Mouse (Mus musculus): Measurements from ENCODE around the gene Cgnl1.

The Cgnl1 gene

DNA sequence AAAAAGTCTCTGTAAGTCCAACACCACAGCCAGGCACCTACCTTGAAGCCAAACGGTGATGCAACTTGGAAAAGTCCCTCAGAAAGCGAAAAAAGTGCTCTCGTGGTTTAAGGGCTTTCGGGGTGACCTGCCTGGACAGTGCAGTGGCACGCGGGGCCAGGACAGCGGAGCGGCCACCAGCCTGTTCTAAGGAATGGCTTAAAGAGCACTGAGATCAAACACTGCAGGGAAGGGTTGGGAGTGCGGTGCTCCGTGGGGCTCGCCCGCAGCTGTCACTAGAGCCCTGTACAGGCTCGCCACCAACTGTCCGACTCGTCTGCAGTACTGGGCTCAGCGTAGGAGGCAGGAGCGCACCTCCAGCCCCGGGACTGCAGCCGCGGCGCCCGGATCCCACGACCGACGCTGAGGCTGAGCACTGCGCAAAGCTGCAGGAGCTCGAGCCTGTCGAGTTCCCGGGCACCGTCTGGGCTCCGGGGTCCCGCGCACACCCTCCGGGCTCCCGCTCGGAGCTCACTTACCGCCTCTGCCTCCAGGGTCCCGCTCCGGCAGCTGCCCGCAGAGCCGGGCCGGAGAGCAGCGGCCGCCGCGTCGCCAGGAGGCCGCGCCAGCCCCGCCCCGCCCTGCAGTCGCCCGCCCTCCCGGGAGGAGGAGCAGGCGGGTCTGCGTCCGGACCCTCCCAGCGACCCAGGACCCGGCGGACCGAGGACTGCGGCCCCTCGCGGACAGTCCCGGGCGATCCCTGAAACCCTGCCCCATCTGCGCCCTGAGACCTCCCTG is at the start of gene Cgnl1:
Gene Cgnl1, minus strand, starts transcription at position 612 of the 777 bp plus-strand sequence.
- DNase-seq = peak; percentile 62

DNA sequence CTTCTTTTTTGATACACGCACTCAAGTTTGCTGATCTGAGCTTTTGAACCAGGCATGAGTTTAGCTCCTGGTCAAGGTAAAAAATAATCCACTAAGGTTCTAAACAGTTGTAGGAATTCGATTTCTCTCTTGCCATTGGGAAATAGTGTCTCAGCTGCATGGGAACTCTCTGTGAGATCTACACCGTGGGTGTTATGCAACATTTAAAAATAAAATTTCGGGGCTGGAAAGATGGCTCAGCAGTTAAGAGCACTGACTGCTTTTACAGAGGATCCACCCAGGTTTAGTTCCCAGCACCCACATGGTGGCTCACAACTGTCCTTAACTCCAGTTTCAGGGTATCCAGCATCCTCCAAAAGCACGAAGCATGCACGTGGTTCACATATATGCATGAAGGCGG is 47.1 kb upstream of the Cgnl1 start:
- no peak for DNase-seq

- no peak for DNase-seq
Observed at GRCm38 (mm10) chr9:71816121-71816520, 44.7 kb upstream of the Cgnl1 start.

- no peak for DNase-seq
Observed at GRCm38 (mm10) chr9:71813565-71813964, 42.2 kb upstream of the Cgnl1 start.

- no peak for DNase-seq
Observed at GRCm38 (mm10) chr9:71812914-71813313, 41.5 kb upstream of the Cgnl1 start.

DNA sequence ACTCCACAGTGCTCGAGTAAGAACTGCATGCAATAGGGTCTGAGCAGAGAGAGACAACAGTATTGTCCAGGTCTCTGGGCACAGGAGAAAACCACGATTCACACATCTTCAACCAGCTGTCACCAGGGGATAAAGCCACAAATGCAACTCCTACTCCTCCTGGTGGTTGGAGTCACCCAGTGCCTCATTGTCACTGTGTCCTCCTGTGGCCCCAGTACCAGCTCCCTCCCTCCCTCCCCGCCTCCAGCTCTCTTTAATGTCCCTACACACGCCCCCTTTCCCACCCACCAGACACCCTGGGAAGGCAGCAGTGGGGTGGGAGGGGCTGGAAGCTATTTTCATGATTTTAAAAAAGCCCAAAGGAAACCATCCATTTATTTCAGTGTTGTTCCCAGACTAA is 41.0 kb upstream of the Cgnl1 start:
- no peak for DNase-seq

- DNase-seq = no peak
Observed at GRCm38 (mm10) chr9:71811404-71811803, 40.0 kb upstream of the Cgnl1 start.

GRCm38 (mm10) chr9:71810723-71811122 is 39.3 kb upstream of the Cgnl1 start:
- no peak for DNase-seq

- DNase-seq = no peak
Observed at GRCm38 (mm10) chr9:71808640-71809254, 37.3 kb upstream of the Cgnl1 start.

GRCm38 (mm10) chr9:71807801-71808200 is 36.4 kb upstream of the Cgnl1 start:
- no peak for DNase-seq

DNA sequence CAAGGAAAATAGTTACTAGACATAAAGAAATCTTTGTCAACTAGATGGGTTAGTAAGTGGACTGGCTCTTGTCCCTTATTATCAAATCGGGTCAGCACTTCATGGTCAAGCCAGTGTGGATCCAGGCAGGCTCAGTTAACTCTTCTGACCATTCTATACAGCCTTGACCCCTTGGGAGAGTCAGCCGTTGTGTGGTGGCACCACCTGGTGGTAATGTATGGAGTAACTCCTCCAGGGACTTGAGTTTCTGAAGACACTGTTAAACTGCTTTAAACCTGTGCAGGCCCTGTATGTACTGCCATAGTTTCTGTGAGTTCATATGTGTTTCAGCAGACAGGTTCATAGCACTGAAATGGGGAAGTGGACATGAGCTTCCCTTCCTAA is 35.0 kb upstream of the Cgnl1 start:
- peak; percentile 78 for DNase-seq

DNA sequence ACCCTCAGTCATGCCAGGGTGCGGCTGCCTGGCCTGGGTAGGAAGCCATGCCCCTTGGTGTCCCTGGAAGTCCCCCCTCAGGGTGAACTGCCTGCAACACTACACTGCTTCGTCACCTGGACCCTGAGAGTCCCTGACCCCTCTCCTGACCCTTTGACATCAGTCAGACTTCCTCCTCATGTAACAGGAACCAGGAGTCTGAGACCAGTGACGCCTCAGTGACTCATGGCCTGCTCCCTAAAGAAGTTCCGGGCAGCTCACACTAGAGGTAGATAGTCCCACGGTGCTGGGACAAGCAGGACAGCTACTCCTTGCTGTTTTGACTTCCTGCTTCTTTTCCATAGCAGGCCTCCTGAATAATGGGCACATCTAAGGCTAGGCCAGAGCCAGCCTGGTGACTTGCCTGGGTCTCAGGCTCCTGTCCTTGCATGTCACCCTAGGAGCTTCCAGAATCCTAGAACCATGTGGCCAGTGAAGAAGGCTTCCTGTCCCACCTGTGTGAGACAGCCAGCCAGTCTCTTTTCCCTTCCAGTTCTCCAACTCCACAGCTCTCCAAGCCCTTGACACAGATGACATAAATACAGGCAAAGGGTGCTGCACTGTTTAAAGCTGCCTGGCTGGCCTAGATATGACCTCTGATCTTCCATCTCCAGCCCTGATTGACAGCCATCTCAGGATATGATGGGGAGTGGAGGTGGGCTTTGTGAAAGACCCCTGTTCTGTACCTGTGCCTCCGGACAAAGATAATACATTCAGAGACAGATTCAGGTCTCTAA is 34.4 kb upstream of the Cgnl1 start:
- no peak for DNase-seq

DNA sequence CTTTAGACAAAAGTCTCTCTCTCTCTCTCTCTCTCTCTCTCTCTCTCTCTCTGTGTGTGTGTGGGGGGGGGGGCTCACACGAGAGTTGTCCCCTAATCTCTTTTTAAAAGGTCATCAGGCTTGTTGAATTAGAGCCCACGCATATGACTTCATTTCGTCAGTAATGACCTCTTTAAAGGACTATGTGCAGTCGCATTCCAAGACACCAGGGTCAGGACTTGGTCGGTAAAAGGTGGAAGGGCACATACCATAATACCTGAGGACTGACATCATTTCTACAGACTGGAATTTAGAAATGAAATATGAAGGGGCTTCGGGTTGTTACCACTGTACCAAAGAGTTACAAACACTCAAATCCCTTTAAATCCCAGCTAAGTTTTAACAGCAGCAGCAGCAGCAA is 32.7 kb upstream of the Cgnl1 start:
- DNase-seq = no peak

- DNase-seq = no peak
Observed at GRCm38 (mm10) chr9:71803281-71803680, 31.9 kb upstream of the Cgnl1 start.

GRCm38 (mm10) chr9:71799598-71799997 is 28.2 kb upstream of the Cgnl1 start:
- no peak for DNase-seq

DNA sequence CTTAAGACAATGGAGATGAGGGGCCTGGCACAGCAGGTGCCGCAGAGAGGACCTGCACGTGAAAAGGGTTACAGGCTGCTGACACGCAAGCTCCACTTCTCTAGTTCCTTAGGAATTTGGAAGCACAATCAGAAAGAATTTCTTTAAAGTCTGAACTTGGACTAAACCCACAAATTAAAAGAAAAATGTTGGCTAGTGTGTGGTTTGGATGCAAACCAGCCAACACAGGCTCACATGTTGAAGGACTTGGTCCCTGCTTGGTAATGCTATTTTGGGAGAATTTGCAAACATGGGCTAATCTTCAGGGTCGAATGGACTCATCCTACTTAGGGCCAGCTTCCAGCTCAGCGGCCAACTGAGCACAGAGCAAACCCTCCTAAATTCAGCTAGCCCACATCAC is 26.8 kb upstream of the Cgnl1 start:
- DNase-seq = no peak

GRCm38 (mm10) chr9:71777404-71777803 is 6.0 kb upstream of the Cgnl1 start:
- DNase-seq = no peak

DNA sequence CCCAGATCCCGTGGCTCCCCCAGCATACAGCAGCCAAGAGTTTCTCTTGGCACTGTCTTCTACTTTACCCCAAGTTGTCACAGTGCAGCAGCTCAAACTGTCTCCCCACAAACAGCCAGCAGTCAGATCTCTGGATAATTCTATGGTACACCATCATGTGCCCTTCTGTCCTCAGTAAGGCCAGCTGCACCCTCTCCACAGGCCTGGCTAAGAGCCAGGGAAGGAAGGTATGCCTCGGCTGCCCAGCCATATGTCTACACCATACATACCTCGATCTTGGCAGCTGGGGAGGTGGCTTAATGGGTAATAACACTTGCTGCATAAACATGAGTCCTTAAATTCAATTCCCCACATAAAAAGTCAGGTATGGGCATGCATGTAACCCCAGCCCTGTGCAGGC is 4.9 kb upstream of the Cgnl1 start:
- peak; percentile 66 for DNase-seq

GRCm38 (mm10) chr9:71773563-71773962 is 2.2 kb upstream of the Cgnl1 start:
- no peak for DNase-seq

GRCm38 (mm10) chr9:71772338-71772737 is 936 bp upstream of the Cgnl1 start:
- DNase-seq = peak; percentile 44

DNA sequence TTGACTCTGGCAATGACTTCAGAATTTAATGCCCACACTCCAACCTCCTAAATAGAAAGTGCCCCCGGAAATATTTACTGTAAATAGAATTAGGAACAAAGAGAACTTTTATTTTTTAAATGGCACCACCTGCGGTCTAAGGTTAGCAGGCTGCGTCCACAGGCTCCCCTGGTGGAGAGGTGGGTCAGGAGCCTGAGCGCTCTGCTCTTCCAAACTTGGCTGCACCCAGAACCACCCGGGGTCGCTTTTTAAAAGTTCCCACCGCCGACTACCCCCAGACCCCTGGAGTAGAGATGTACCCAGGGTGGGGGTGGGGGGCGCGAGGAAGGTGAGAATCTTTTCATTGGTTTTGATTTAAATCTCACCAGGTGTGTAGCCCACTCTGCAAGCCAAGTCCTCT is 918 bp downstream of the Cgnl1 start:
- DNase-seq = no peak

DNA sequence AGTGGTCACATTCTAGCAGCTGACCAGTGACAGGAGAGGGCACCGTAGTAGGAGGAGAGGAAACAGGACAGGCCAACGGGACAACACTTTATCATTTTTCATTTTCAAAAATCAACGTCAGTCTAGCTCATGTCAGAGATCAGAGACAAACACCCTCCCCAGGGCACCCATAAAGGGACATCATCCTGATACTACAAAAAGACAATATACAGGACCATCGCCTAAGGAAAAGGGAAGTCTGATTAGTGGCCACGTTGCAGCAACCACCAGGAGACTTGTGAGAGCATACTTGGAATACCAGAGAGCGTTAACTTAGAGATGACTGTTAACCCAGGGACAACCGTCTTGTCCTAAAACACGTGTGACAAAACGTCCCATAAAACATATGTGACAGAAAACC is 1.7 kb downstream of the Cgnl1 start:
- no peak for DNase-seq

DNA sequence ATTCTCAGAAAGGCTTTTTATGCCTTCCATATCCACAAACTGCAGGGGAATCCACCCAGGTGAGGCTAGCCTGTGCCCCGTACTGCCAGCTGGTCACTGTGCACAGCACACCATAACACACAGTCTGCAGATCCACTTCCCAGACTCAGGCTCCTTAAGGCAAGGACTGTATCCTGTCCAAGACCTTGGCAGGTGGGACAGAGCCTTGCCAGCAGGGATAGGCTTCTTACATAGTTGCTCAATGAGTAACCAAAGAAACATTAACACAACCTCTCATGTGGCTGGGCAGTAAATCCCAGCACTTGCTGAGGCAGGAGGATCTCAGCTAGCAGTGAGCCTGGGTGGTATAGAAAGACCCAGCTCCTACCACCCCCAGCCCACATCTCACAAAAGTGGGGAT is 3.3 kb downstream of the Cgnl1 start:
- DNase-seq = peak; percentile 42

- DNase-seq = no peak
Observed at GRCm38 (mm10) chr9:71766902-71767301, 4.5 kb downstream of the Cgnl1 start.
